Mouse (Mus musculus): ENCODE results near the gene Maml3.

Maml3 gene

DNA sequence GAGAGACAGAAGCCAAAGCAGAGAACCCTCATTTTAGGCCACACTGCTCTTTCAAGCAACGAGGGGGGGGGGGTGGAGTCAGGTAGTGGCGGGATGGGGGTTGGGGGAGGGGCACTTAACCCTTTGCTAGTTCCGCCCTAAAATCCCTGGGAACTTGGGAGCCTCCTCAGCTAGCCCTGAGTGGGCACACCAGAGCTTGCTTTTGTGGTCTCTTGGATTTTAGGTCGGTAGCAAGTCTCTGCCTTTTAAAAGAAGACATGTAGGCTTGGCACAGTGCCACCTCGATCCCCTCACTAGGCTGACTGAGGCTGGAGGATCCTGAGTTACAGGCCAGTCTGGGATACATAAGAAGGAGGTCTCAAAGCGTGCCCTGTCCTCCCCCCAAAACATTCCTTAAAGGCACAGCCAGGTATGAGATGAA lies 59.6 kb downstream of the Maml3 start:
- peak; percentile 32 to 51 for DNase-seq

DNA sequence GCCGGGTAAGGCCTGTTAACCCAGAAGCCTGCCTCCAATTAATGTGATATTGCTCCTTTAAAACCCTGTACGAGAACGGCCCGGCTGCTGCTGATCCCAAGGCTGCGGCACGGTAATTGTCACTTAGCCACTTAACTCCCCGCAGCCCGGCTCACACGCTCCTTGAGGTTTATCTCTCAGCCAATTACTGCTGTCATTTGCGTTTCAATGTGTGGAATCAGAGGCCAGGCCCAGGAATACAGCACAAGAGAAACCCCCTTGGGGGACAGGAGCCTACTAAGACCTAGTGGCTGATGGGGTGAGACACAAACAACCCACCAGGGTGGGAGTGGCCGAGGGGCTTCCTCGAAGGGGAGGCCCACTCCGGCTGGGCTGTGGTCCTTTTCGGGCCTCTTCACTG lies 60.2 kb downstream of the Maml3 start:
- DNase-seq, result peak; percentile 29 to 49

DNA sequence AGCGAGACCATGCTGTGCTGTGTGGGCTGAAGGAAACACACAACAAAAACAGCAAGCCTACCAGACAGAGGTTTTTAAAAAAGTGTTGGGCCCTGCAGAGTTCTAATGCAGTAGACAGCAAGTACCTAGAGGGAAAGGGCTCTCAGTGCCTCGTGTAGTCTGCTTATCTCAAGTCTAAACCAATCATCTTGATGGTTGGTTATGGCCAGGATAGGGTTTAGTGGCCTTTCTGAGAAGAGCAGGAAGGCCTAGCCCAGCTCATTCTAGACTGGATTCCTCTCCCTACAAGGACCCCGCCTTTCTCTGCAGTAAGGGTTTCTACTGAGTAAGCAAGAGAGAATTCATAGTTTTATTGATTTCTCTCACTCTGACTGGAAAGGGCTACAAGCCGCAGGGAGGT lies 61.0 kb downstream of the Maml3 start:
- no peak for DNase-seq

DNA sequence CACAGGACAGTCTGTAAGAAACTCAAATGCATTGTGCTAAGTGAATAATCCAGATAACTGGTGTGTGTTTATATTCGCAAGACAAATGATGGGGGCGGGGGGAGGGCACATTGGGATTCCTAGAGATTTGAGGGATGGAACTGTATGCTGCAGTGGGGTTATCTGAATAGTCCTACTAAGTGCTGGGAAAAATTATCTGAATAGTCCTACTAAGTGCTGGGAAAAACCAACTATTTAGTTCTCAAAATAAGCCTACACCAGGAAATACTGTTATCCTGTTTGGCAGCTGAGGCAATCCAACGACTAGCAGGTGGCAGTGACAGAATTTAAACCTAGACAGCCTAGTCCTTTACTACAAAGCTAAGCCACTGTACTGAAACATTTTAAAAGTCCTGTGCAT lies 62.2 kb downstream of the Maml3 start:
- no peak for DNase-seq

DNA sequence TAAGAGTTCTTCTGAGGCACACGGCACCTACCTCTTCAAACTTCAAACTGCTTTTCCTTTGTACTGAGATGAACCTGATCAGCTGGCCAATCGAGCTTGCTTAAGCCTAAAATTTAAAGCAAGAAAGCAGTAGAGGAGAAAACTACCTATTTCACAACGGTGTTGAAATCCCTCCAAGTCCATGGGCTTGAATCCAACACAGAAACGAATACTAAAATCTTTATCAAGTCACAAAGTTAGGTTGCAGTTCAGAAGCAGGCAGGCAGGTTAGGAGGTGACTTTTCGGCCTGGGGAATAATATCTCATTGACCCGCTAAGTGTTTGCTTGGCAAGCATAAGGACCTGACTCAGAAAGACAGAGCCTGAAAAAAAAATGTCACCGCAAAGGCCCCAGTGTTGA lies 64.9 kb downstream of the Maml3 start:
- DNase-seq, result no peak

DNA sequence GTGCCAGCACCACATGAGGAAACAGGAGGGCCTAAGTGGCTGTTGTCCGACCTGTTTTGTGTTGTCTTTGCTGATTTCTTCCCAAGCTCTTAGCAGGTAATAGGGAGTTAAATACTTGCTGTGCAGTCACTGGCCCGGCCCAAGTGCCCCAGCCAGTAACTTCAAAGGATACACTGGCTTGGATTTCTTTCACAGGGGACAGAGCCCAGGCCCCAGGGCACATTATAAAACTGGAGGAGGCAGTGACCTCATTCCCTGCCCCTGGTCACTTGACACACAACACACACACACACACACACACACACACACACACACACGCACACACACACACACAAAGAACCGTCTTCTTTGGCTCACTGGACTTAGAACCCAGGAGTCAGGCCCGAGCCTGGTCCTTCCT lies 67.6 kb downstream of the Maml3 start:
- no peak for DNase-seq

DNA sequence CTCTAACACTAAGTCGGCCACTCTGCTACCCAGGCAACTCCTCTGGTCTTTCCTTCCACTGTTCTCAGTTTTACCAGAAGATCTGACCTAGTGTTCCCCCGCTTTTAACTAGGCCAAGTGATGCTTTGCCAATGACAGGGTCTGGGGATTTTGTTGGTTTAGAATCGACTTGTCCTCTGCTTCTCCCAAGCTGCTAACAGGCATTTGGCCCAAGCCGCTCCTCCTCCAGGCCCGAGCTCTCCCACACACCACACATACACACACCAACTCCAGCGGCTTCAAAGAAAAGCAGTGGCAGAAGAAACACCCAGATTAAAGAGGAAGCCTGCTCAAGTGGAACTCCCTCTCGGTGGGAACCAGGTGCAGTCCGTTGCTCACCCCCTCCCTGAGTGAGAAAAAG lies 69.5 kb downstream of the Maml3 start:
- no peak for DNase-seq

DNA sequence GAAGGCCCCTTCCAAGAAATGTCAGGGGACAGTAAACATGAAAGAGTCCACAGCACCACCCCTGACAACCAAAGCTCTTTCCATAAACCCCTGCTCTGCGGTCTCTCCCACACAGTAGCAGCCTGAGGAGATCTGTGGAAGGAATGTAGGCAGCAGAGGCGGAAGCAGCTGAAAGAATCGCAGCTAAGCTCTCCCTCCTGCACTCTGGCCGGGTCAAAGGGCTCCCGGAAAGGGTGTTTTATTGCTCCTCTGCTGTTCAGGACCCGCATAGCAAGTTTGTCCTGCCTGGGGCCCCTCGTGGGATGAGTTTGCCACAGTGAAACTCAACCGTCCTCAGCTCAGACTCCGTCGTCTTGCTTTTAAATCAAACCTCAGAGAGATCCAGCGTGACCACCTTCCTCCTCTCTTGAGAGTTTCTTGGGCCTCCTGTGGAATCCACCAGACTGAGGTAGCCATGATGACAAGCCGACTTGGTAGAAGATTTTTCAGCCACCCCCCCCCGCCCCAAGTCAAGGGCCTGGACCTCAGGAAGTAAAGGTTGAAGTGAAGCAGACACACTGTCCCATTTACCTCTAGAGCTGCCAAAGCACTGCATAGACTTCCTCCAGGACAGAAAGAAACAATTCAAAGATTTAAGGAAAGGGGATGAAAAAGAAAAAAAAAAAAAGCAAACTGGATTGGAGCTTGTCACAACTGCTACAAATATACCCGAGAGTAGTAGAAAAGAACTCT lies 70.9 kb downstream of the Maml3 start:
- no peak for DNase-seq

DNA sequence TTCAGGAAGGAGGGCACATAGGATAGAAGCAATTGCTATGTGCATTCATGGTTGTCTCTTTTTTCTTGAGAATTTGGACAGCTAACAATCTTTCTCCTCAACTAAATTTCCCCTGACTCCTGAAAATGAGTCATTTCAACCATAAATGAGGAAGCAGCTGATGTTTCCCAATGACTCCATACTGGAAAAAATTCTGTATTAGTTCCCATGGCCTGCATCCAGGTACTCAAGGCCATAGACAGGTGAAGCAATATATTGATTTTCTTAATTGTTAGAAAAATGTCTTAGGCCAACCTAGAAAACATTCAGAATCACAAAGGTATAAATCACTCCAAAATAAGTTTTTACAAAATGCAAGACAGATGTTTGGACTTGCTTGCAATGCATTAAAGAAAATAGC lies 73.5 kb downstream of the Maml3 start:
- no peak for DNase-seq

DNA sequence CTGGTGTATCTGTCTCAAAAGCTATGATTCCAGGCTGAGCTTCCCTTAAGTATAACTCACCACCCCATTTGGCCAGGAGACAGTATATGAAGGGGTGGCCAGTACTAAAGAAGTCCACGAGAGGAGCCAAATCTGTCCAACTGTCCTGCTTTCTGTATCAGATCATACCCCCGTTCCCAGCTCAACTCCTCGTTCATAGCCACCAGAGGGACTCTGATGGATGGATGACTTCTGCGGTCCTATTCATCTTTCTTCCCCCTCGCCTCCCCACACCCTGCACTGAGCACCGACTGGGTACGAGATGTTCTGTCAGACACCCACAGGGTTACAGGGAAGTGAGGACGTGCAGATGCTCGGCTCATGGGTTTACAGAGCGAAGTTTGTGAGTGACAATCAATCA lies 74.8 kb downstream of the Maml3 start:
- no peak for DNase-seq

DNA sequence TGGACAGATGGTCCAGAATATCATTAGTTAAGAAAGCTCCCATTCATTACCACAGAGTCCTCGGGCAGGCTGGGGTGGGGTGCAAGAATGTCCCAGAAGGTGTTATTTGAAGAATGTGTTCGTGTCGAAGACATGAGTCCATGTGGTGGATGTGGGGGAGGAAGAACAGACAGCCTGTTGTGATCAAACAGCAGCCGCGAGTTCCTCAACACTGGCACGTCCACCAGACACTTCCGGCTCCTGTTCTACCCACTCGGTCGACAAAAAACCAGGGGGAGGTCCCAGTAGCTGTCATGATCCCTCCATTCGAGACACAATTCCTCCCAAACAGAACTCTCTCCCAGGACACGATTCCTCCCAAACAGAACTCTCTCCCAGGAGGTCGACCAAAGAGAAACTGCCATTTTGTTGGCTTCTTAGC lies 75.2 kb downstream of the Maml3 start:
- no peak for DNase-seq

DNA sequence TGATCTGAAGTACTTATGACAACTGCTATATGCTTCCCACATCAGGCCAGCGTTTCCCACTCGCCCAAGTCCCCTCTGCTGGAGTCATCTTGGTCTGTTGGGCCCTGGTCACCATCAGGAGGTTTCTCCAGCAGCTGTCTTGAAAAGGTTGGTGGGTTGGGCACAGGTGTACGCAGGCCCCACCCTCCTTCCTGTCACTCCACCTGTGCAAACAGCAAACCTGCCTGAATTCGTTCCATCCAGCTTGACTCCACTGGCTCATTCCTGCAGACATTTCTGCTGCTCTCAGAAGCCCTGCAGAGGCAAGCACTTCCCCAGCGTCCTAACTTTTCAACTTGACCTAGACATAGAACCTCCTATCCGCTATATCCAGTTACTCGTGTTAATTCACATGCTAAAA lies 76.9 kb downstream of the Maml3 start:
- no peak for DNase-seq

DNA sequence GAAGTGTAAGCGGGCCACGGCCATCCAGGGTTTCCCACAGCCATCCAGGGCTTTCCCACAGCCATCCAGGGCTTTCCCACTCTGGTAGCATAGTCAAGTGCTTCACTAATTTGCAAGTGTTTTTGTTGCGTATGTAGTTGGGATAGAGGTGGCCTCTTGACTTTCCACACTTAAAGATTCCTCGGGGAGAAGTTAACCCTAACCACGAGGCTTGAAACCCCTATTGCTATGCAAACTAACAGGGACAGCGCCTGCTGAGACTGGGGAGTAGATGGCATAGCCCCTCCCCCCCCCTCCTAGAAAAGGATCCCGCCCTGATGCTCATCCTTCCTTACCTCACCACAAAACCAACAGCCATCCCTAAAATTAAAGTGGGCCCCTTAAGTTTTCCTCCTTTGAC lies 82.4 kb downstream of the Maml3 start:
- no peak for DNase-seq

DNA sequence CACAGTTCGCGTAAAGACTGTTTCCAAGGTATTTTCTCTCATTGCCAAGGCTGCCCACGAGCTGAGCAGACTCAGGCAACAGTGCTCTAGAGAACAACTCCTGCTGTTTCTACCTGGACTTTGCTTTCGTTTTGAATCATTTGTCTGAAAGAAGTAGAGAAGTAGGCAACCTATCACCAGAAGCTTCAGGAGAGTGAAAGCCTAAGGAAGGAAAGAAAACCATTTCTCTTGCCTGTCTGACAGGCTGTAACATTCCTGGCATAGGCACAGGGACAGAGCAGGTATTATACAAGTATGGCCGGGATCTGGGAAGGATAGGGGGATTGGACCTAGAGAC lies 86.8 kb downstream of the Maml3 start:
- no peak for DNase-seq

DNA sequence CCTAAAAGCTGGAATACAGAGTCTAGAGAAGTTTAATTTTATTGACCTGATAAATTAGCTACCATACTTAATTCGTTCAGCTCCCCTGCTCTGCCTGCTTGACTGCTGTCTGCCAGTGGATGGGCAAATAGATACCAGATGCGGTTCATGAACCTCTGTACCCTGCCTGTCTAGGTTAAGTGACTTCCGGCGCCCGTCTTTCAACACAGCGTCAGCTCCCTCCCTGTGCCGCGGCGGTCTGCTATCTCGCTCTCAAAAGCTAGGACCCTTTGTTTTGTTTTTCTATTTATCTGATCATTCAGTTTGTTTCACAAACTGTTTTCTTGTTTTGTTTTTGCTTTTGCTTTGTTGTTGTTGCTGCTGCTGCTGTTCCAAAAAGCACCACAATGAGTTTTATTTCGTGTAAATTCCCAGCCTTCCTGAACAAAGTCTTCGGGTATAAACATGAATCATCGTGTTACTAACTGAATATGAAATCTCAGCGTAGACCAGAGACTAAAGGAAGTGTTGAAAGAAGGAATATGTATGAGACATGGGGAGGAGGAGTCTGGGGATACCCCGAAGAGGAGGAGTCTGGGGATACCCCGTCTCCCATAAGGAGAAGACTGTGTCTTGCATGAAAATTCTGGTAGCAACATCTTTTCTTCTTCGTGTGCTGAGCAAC lies 87.3 kb downstream of the Maml3 start:
- DNase-seq, result no peak

DNA sequence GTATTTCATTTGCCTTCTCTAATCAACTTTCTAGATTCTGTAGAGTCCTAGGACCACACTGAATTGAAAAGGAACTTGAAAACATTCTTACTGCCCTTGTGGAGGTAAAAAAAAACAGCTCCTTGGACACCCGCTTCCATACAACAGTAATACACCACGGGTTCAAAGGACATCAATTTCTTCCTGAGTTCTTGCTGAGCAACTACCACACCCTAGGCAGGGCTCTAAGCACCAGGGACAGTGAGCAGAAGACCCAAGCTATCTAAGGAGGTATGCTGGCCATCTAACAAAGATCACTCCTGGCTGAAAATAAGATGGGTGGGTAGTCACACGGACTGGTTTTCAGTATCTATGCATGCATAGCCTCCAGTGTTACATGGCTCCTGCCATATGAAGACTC lies 88.7 kb downstream of the Maml3 start:
- no peak for DNase-seq

DNA sequence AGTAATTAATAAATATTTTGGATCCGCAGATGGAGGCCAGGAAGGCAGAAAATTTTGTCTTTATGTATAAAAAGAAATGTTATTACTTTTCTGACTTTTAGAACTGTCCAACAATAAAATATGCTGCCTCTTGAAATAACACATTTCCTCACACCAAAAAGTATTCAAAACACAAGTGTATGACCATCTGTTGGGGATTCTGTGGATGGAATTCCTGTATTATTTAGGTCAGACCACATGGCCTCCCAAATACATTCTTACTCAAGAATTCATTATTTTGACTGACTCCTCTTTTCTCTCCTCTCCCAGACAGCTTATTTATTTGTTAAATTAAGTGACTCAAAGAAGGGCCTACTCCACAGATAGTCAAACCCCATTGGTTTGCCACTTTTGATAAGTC lies 89.3 kb downstream of the Maml3 start:
- DNase-seq, result no peak

DNA sequence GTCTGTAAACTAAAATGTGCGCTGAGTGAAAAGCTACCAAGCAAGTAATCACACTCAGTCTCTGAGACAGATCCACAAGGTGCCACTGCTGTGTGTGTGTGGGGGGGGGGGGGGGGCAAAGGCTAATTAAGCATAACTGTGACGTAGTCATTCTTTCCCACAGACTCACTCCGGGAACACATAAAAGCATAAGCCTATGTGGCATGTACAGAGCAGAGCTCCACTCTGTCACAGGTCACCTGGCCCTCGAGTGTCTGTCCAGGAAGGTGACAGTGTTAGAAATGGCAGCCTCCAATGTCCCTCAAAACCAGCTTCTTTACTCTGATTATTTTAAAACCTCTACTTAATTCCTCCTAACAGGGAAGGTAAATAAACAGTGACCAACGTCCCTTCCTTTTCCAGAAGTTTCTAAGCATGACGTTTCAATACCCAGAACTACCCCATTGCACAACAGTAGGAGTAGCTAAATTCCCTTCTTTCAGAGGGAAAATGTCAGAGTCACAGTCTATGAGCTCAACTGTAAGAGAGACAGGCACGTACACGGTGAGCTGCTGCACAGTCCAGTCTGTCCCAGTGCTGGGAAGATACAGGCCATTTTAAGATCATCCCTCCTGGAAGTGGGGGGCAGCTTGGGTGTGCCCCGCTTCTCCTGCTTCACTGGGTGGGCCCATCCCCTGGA lies 93.7 kb downstream of the Maml3 start:
- no peak for DNase-seq

DNA sequence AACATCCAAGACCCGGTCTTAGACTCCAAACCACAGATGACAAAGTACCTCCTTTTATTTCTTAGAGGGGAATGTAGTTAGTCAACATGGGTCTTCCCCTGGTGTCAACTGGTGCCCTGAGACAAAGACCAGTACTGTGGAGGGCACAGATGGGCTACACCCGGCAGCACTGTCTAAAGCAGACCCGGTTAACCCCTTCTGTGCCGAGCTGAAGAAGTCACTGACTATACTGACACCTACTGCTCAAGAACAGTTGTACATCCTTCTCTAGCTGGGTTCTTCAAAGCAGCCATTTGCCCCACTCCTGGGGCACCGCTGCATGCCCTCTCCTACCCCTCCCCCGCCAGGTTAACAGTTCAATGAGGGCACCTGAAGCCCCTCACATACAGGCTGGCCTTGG lies 95.6 kb downstream of the Maml3 start:
- peak in 1 of 2 experiments; percentile 32 for DNase-seq

DNA sequence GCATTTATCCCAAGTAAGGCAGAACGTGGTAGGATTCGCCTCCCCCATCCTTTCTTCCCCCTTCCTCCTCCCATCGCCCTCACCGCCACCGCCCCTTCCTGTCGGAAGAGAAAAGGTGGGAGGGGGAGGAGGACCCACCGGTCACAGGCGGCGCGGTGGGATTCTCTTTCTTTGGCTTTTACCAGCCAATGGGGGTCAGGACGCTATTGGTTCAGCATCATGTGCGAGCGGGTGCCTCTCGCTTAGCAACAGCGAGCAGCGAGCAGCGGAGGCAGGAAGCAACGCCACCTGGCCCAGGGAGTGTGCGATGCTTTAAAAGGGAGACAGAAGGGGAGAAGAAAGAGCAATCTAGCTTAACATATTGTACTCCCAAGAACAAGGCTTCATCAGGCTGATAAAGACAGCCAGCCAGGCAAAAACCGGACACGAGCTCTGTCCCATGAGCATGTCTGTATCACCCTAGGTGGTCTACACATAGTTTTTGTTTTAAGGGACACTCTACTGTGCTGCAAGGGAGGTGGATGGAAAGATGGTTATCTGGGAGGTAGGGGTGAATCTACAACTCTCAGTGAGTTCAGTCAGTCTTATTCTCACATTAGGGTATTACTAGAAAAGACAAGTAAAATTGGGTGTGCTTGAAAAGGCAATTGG lies 97.1 kb downstream of the Maml3 start:
- peak; percentile 83 to 89 for DNase-seq

DNA sequence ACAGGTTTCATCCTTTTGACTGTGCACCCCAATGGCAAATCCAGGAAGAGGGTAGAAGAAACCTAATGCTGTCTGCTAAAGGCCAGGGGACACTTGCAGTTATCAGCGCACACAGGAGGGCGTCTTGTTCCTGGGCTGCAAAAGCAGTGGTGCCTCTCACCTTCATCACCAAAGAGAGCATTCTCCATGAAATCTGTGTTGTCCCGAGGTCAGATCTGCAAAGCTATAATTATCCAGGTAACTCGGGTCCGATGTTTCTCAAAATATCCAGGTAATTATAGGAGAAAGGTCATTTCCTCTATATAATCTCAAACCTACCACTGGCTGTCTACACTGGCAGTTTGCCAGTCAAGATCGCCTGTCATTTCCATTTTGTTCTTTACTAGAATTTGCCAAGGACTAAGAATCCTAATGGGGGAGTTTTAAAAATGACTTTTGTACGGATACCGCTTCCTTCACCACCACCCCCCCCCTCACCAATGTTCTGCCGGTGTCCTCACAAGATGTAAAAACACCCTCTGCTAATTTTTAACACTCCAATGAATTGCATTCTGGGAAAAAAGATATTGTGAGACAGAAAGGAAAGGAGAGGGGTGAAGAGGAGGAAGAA lies 98.0 kb downstream of the Maml3 start:
- peak; percentile 31 to 59 for DNase-seq

DNA sequence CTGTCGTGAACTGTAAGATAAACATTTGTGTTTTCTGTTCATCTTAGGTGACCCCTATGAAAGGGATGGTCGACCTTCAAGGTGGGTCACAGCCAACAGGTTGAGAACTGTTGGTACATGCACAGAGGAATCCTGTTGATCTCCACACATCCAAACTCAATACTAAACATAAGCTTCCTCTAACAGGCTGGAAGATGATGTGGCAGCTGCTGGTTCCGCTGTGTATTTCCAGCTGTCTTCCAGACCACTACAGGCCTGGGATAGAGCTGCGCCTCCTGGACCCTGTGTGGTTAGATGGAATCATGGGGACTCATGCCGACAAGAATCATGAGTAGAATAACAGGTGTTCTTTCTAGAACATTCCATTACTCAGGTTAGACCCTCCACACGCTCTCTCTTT lies 101.2 kb downstream of the Maml3 start:
- no peak for DNase-seq

DNA sequence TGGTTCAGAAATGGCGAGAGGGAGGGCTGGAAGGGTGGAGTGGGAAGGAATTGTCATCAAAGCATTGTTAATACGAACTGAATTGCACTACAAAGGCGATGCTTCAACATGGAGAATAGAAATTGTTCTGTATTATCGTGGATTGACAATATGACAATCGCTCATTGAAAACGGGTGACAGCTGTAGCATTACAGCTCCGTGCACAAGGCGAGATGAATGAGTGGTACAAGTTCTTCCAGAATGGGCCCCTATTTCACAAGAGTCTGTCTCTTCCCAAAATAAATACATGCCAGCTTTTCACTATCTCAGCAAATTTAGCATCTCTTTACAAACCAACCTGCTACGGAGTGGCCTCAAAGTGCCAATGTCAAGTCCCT lies 103.4 kb downstream of the Maml3 start:
- DNase-seq, result no peak

Measured in cerebellum, adult 18-20 months (tissue).